Mouse (Mus musculus) liver, embryonic 14.5 days (tissue): ENCODE measurements around the gene Ces1e. TPM values are rescaled to one million over a fixed set of nuclear protein-coding genes. Genes with fewer than 3 reads are reported as not detected.
"Not testable (repeated sequence)": the region's sequence is repeated elsewhere in the genome, so short reads cannot be mapped to it uniquely, and the experiment has no call there.

ENCODE experiments used
- ATAC-seq: fragments of 200-750 bp; cut with Nextera tagmentation; 2 replicates; pipeline ENCODE4 v1.8.0; 2017; ENCODE audit warnings: moderate number of reproducible peaks, mild to moderate bottlenecking, moderate library complexity; ENCODE audit not compliant: insufficient read depth
- DNase-seq, 3 experiments: peaks; one replicate each; pipeline ENCODE4 v3.0.0-alpha.2; 2012 to 2013; ENCODE audit warnings: low read depth in 3 of 3, low spot score in 3 of 3
- H3K27ac ChIP-seq: fragments of 300-500 bp; sonication (generic); 2 replicates; pipeline ENCODE4 v1.5.1; 2014; ENCODE audit warnings: moderate library complexity, mild to moderate bottlenecking, control low read depth, inconsistent platforms
- H3K27me3 ChIP-seq: fragments of 300-500 bp; sonication (generic); 2 replicates; pipeline ENCODE4 v1.6.1; 2014; ENCODE audit warnings: mild to moderate bottlenecking, low read length, moderate library complexity; ENCODE audit not compliant: control insufficient read depth, insufficient read depth
- H3K36me3 ChIP-seq: fragments of 300-500 bp; sonication (generic); replicated peaks from 2 replicates; pipeline ENCODE4 v1.6.1; 2014; ENCODE audit warnings: low read depth; ENCODE audit not compliant: control insufficient read depth, insufficient read depth
- H3K4me1 ChIP-seq, 2 experiments: fragments of 200-500 bp in 1 of 2; fragments of 300-500 bp in 1 of 2; sonication (generic) in 1 of 2; replicated peaks; 2 replicates each; pipeline ENCODE4 v1.6.1; 2012 to 2014; ENCODE audit warnings: antibody characterized with exemption in 1 of 2, inconsistent platforms in 1 of 2, low read length in 1 of 2; ENCODE audit not compliant: control insufficient read depth in 2 of 2, insufficient read depth in 2 of 2
- H3K4me2 ChIP-seq: fragments of 300-500 bp; sonication (generic); 2 replicates; pipeline ENCODE4 v1.6.1; 2014; ENCODE audit warnings: low read depth, mild to moderate bottlenecking, control low read depth, moderate library complexity
- H3K4me3 ChIP-seq, 2 experiments: fragments of 200-500 bp in 1 of 2; fragments of 300-500 bp in 1 of 2; sonication (generic) in 1 of 2; 2 replicates each; pipeline ENCODE4 v1.5.1; 2012 to 2014; ENCODE audit warnings: low read depth in 2 of 2, low read length in 2 of 2, mild to moderate bottlenecking in 2 of 2, control low read depth in 1 of 2, inconsistent platforms in 1 of 2, moderate library complexity in 1 of 2; ENCODE audit not compliant: insufficient read depth in 1 of 2
- H3K9ac ChIP-seq: fragments of 300-500 bp; sonication (generic); replicated peaks from 2 replicates; pipeline ENCODE4 v1.6.1; 2014; ENCODE audit warnings: mild to moderate bottlenecking, control low read depth, moderate library complexity
- H3K9me3 ChIP-seq: fragments of 300-500 bp; sonication (generic); 2 replicates; pipeline ENCODE4 v1.6.1; 2016; ENCODE audit warnings: low read length, mixed read lengths; ENCODE audit not compliant: control insufficient read depth
- CTCF ChIP-seq: IDR thresholded peaks from 2 replicates; pipeline ENCODE4 v1.5.1; 2016; ENCODE audit warnings: antibody characterized with exemption, low read depth, control low read depth
- EP300 ChIP-seq: IDR thresholded peaks from 2 replicates; pipeline ENCODE4 v1.6.1; 2016; ENCODE audit warnings: antibody characterized with exemption, low read depth
- WGBS: fragments of 180-500 bp; shearing (Covaris S2); extraction: QIAGEN DNeasy Blood & Tissue Kit; methylation state at CpG from one replicate; pipeline ENCODE4 v1.1.7; 2014; ENCODE audit not compliant: insufficient replicate concordance; 5-methylcytosine and 5-hydroxymethylcytosine counted together
- polyA plus RNA-seq, 2 experiments: library from polyadenylated mRNA; depleted of rRNA in 1 of 2; stranded (reverse) in 1 of 2; unstranded in 1 of 2; fragments of >200 nt; fragmentation: Nextera tagmentation in 1 of 2; extraction: Ambion mirVana in 1 of 2; gene quantifications; 2 replicates each; pipeline versions ENCODE4 v1.2.1 to v1.2.3; 2012 to 2014

Ces1e gene
- polyA plus RNA-seq, 2 experiments = 1.4 to 1.9 TPM

- H3K27me3 ChIP-seq = no peaks in the 10 kb centered on the region
- no peaks in the 10 kb centered on the region for H3K4me1 ChIP-seq
- H3K9me3 ChIP-seq = no peaks in the 10 kb centered on the region
- H3K9ac ChIP-seq = no peak overlapping the region
- no peak overlapping the region for H3K4me3 ChIP-seq
- no peak overlapping the region for H3K27ac ChIP-seq
- no peak for TF ChIP-seq CTCF
- TF ChIP-seq EP300 = no peak
- H3K4me2 ChIP-seq = no peak overlapping the region
- ATAC-seq (no peak), DNase-seq (no peak)
- WGBS = 54% methylated on average over 1 of the region's 1 CpGs
- no peaks in the 10 kb centered on the region for H3K36me3 ChIP-seq
Observed at GRCm38 (mm10) chr8:93234706-93235105, 5.3 kb upstream of the Ces1e start.

- TF ChIP-seq EP300 = no peak
- no peak for TF ChIP-seq CTCF
- Histone ChIP-seq H3K9me3 (no peaks in the 10 kb centered on the region), H3K4me2 (no peak overlapping the region; the same call in 1 of the 2 replicates), H3K9ac (no peak overlapping the region), H3K27ac (no peak overlapping the region), H3K4me3 (no peak overlapping the region), H3K4me1 (no peaks in the 10 kb centered on the region; a peak in 1 of 4 replicates), H3K27me3 (no peaks in the 10 kb centered on the region), H3K36me3 (no peaks in the 10 kb centered on the region)
- peak; percentile 61 for ATAC-seq
- WGBS = 55% methylated on average over 6 of the region's 6 CpGs
- DNase-seq = peak in 1 of 3 experiments; percentile 15
Observed at GRCm38 (mm10) chr8:93234068-93234467, 4.6 kb upstream of the Ces1e start.

GRCm38 (mm10) chr8:93228673-93229370, 597 bp downstream of the Ces1e start:
- no peak overlapping the region for H3K4me2 ChIP-seq
- 51% methylated on average over 11 of the region's 11 CpGs for WGBS
- H3K27me3 ChIP-seq = no peaks in the 10 kb centered on the region
- H3K9ac ChIP-seq = no peak overlapping the region
- H3K9me3 ChIP-seq = no peaks in the 10 kb centered on the region
- DNase-seq = no peak
- no peak overlapping the region for H3K4me3 ChIP-seq
- no peaks in the 10 kb centered on the region for H3K36me3 ChIP-seq
- no peaks in the 10 kb centered on the region; a peak in 1 of 4 replicates for H3K4me1 ChIP-seq
- H3K27ac ChIP-seq = no peak overlapping the region
- no peak for ATAC-seq
- TF ChIP-seq CTCF = no peak
- TF ChIP-seq EP300 = no peak

- H3K27me3 ChIP-seq, H3K4me1 ChIP-seq, ATAC-seq, H3K4me3 ChIP-seq, H3K27ac ChIP-seq, H3K9ac ChIP-seq, H3K9me3 ChIP-seq, H3K4me2 ChIP-seq, H3K36me3 ChIP-seq, DNase-seq: not testable (repeated sequence)
- 74% methylated on average over 1 of the region's 1 CpGs for WGBS
Observed at GRCm38 (mm10) chr8:93226471-93226870, 2.9 kb downstream of the Ces1e start.

- TF ChIP-seq EP300 (no peak), CTCF (no peak)
- H3K9me3 ChIP-seq = no peaks in the 10 kb centered on the region
- WGBS = 39% methylated on average over 3 of the region's 3 CpGs
- no peak overlapping the region for H3K9ac ChIP-seq
- DNase-seq (no peak), ATAC-seq (no peak)
- no peak overlapping the region for H3K27ac ChIP-seq
- H3K4me3 ChIP-seq = no peak overlapping the region
- no peaks in the 10 kb centered on the region for H3K27me3 ChIP-seq
- no peak overlapping the region for H3K4me2 ChIP-seq
- no peaks in the 10 kb centered on the region for H3K4me1 ChIP-seq
- H3K36me3 ChIP-seq = no peaks in the 10 kb centered on the region
Observed at GRCm38 (mm10) chr8:93221896-93222295, 7.5 kb downstream of the Ces1e start.
